Mouse (Mus musculus) left cerebral cortex, adult 18-20 months (tissue): ENCODE data around the gene Eid1. TPM values are rescaled to one million over a fixed set of nuclear protein-coding genes. Genes with fewer than 3 reads are reported as not detected.
A peak's percentile ranks its signal among the peaks of the same experiment; 100 is the strongest.

Experiments used
- DNase-seq, 2 experiments: peaks; one replicate each; pipeline ENCODE4 v3.0.0; 2021 to 2022; ENCODE audit warnings: low spot score in 2 of 2, mixed read lengths in 1 of 2
- total RNA-seq, 2 experiments: library from RNA; stranded (reverse); gene quantifications; 2 replicates each; pipeline ENCODE4 v1.2.3; 2021

Gene Eid1
- total RNA-seq, 2 experiments from 2014 or later: 229 to 233 TPM

DNA sequence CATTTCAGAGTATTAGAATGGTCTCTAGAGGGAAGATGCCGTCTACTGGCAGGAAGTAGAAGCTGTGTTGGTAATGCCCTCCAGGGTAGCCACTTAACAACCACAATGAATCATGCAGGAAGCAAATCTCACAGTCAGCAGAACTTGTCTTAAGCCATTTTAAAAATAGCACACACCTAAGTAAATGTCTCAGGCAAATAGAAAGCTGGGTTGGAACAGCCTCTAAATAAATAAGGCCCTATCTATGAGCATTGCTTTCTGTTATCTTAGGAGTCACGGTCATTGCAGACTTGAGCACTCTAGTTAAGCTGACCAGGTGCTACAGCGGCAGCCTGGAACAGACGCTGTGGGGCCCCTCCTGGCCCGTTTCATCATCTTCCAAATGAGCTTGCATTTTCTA lies 5.7 kb upstream of the Eid1 start:
- no peak for DNase-seq

DNA sequence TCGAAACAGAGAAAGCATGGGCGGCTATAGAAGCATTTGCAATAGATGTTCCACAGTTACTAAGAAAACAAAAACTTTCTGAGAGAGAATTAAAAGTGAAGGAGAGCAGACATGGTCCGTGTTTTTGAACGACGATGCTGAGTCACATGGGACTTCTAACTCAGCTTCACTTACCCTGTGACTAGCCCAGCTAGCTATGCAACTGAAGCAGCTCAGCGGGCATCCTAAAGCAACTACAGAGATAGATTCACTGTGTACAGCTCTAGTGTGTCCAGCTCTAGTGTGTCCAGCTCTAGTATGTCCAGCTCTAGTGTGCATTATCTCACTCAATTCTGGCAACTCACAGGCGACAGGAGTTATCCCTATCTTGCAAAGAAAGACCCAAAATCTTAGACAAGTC lies 5.2 kb upstream of the Eid1 start:
- DNase-seq: no peak

DNA sequence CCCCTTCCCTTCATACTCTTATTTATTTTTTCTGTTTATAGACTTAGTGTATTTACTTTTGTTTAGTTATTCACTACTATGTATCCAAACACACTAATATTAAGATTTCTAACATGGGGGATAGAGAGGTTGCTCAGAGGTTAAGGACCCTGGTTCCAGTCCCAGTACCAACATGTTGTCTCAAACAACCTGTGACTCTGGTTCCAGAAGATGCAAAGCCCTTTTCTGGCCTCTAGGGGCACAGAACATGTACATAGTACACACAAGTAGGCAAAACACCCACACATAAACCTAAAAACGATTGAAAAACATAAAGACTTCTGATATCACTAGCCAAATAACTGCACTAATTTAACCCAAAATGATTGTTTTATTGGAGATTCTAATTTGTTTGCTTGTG lies 2.0 kb upstream of the Eid1 start:
- no peak for DNase-seq

GRCm38 (mm10) chr2:125672568-125672956 lies 333 bp upstream of the Eid1 start:
- DNase-seq: peak in 1 of 2 experiments; percentile 60

DNA sequence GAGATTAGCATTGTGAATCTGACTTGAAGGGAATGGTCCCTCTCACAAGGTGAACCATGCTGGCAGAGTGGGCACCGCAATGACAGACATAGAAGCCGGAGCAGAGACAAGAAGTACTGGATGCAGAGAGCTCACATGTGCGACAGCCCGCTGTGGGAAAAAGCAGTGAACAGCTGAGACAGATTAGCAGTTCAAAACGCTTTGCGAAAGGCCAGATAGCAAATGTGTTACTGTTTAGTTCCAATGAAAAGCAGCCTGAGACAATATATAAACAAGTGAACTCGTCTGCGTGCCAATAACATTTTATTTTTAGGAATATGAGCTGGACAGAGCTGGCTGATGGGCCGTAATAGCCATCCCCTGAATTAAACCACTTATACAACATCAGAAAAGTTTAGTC lies 8.9 kb downstream of the Eid1 start:
- no peak for DNase-seq

GRCm38 (mm10) chr2:125683895-125684294 lies 11.0 kb downstream of the Eid1 start:
- DNase-seq: no peak

DNA sequence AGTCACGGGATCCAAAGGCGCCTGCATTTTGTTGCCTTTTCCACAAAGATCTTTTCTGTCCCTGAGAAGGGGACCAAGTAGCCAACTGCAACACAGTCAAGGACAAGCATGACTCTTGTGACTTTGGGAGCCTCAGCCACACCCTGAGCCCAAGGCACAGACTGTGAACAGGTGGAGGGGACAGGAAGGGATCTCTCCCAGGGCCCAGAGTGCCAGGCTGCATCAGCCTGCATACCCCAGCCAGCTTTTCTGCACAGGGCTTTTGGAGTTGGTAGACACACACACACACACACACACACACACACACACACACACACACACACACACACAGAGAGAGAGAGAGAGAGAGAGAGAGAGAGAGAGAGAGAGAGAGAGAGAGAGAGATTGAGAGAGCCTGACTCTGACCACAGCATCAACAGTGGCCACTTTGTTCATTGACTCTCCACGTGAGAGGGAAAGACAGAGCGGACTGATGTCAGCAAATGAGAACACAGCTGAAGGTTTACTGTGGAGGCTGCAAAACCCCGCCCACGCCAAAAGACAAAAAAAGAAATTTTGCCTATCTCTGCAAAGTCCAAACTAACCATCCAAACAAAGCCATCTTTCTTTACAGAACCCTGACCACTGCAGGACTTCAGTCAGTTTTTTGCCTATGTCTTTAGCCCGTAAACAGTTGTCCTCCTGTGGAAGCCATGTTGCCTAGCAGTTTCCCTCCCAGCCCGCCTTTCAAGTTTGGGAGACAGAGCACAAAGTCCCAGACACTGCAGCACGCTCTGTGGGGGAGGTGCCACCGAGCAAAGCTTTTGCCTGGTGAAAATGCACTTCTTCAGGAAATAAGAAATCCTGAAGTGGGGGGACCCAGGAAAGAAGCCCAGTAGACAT lies 11.9 kb downstream of the Eid1 start:
- DNase-seq: peak; percentile 30 to 36

DNA sequence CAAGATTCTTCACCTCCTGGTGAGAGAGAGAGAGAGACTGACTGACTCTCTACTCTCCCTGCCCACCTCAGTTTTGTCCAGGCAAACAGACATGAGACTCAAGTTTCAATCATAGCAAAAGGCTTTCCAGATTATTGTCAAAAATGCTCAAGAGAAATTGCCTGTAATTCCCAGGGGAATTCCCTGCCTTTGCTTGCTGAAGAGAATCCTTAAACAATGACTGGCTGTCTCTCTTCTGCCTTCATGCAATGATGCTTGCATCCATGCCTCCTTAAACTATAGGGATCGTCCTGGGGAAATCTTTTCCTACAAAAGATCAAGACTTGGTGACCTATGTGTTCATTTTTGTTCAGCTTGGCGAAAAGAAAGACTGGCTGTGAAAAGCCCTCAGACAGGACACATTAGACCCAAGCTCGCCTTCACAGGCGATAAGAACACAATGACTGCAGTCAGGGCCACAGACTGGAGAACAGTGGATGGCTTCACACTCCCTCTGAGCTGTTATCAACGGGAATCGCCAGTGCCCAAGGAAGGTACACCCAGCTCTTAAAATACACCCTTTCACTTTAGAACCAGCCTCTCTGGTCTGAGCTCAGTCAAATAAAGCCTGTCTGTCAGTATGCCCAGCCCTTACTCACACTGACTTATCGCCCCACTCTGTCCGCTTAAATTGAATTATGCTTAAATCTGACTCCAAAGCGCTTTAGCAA lies 12.7 kb downstream of the Eid1 start:
- no peak for DNase-seq

GRCm38 (mm10) chr2:125692010-125692409 lies 19.1 kb downstream of the Eid1 start:
- DNase-seq: peak; percentile 23 to 45

DNA sequence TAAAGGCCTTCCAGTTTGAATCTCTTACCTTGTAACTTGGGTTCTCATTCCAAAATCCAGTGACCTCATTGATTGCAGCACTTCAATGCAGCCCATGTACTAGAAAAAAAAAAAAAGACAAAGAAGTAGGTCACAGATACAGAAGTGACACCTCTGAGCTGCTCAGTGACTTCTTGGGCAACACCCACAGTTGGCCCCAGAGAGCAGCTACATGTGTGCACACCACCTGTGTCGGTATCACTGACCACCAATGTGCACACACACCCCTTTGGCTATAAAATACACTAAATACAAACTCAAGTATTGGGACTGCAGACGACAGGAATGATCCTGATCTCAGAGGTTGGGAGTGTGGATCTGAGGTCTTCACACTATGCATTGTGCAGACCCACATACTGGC lies 21.9 kb downstream of the Eid1 start:
- DNase-seq: no peak

GRCm38 (mm10) chr2:125696219-125696618 lies 23.3 kb downstream of the Eid1 start:
- no peak for DNase-seq

DNA sequence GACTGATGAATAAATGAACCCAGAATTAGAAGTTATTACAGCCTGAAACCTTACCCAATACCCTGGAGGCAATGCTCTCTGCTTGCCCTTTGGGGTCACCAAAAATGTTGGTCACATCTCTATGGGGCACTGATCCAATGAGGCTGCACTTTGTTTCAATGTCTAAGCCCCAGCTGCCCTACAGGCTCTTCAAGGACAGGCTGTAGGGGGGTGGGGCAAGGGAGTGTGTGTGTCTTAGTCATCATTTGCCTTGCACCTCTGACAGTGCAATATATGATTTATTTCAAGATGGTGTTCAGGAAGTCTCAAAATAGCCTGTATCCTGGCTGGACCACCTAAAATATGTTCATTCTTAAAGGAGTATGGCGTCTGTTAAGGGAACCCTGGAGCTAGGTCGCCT lies 28.7 kb downstream of the Eid1 start:
- DNase-seq: no peak

- no peak for DNase-seq
Measured at GRCm38 (mm10) chr2:125702851-125703250, 30.0 kb downstream of the Eid1 start.

GRCm38 (mm10) chr2:125704907-125705631 lies 32.2 kb downstream of the Eid1 start:
- DNase-seq: no peak

- DNase-seq: no peak
Measured at GRCm38 (mm10) chr2:125706510-125706921, 33.6 kb downstream of the Eid1 start.

GRCm38 (mm10) chr2:125716599-125716998 lies 43.7 kb downstream of the Eid1 start:
- DNase-seq: no peak

GRCm38 (mm10) chr2:125723086-125723407 lies 50.2 kb downstream of the Eid1 start:
- no peak for DNase-seq

DNA sequence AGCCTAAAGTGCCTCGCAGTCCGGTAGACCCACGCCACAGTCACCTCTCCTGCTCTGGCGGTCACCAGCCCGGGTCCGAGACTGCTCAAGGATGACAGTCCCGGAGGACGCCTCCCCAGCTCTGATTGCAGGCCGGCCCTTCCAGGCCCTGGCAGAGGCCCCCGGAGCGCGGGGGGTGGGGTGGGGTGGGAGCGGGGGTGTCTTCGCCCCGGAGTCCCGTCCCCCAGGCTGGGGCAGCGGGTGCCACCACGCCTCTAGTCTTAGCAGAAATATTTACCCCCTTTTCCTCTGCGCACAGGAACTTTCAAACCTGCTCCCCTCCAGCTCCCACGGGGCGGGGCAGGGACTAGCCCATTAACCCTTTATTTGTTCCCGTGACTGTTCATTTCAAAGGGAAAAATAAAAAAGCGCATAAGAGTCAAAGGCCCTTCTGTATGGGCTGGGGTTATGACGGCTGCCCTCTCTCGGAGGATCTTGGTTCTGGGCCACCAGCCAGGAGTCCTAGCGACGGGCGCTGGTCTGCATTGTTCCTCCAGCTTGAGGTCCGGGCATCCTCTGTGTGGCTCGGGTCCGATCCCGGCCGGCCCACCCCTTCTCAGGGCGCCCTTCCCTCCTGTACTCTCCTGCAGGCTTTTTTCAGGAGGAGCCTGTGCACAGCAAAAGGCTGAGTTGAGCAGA lies 50.7 kb downstream of the Eid1 start:
- peak; percentile 32 to 33 for DNase-seq

GRCm38 (mm10) chr2:125724086-125724430 lies 51.2 kb downstream of the Eid1 start, which contains the start of gene Shc4:
Gene Shc4, minus strand, starts transcription at chr2:125724148.
- peak in 1 of 2 experiments; percentile 13 for DNase-seq
